Mouse (Mus musculus) hindbrain, embryonic 16.5 days (tissue): ENCODE results near the gene Dad1. TPM values are rescaled to one million over a fixed set of nuclear protein-coding genes. Genes with fewer than 3 reads are reported as not detected.

Source experiments
- ATAC-seq: fragments of 200-750 bp; cut with Nextera tagmentation; 2 replicates; pipeline ENCODE4 v1.8.0; 2017; ENCODE audit warnings: moderate TSS enrichment, moderate library complexity
- H3K27ac ChIP-seq: fragments of 300-500 bp; sonication (generic); 2 replicates; pipeline ENCODE4 v1.5.1; 2014; ENCODE audit warnings: low read depth, mild to moderate bottlenecking, control low read depth, low read length, moderate library complexity
- H3K27me3 ChIP-seq: fragments of 300-500 bp; sonication (generic); replicated peaks from 2 replicates; pipeline ENCODE4 v1.6.1; 2014; ENCODE audit warnings: low read length; ENCODE audit not compliant: control insufficient read depth, insufficient read depth
- H3K36me3 ChIP-seq: fragments of 300-500 bp; sonication (generic); 2 replicates; pipeline ENCODE4 v1.6.1; 2014; ENCODE audit warnings: mild to moderate bottlenecking, low read length, moderate library complexity, mixed read lengths; ENCODE audit not compliant: control insufficient read depth, insufficient read depth
- H3K4me1 ChIP-seq: fragments of 300-500 bp; sonication (generic); 2 replicates; pipeline ENCODE4 v1.6.1; 2014; ENCODE audit warnings: low read depth, low read length; ENCODE audit not compliant: control insufficient read depth, insufficient read depth
- H3K4me2 ChIP-seq: fragments of 300-500 bp; sonication (generic); 2 replicates; pipeline ENCODE4 v1.6.1; 2014; ENCODE audit warnings: mild to moderate bottlenecking, low read length, control low read depth, moderate library complexity
- H3K4me3 ChIP-seq: fragments of 300-500 bp; sonication (generic); 2 replicates; pipeline ENCODE4 v1.5.1; 2014; ENCODE audit warnings: mild to moderate bottlenecking, low read length, control low read depth, moderate library complexity
- H3K9ac ChIP-seq: fragments of 300-500 bp; sonication (generic); 2 replicates; pipeline ENCODE4 v1.6.1; 2014; ENCODE audit warnings: low read depth, mild to moderate bottlenecking, control low read depth, low read length, moderate library complexity
- H3K9me3 ChIP-seq: fragments of 300-500 bp; sonication (generic); 2 replicates; pipeline ENCODE4 v1.6.1; 2014; ENCODE audit warnings: mild to moderate bottlenecking, low read length, moderate library complexity; ENCODE audit not compliant: control insufficient read depth
- WGBS: fragments of 180-500 bp; shearing (Covaris S2); extraction: QIAGEN DNeasy Blood & Tissue Kit; methylation state at CpG from one replicate; pipeline ENCODE4 v1.1.7; 2014; 5-methylcytosine and 5-hydroxymethylcytosine counted together
- polyA plus RNA-seq: library from polyadenylated mRNA; unstranded; fragments of >200 nt; fragmentation: Nextera tagmentation; extraction: Ambion mirVana; gene quantifications from 2 replicates; pipeline ENCODE4 v1.2.1, GENCODE M21; 2015

Dad1 gene
- polyA plus RNA-seq, 1 experiment from 2014 or later: 409 TPM

- WGBS: 81% methylated on average over 15 of the region's 15 CpGs
- H3K4me1 ChIP-seq: no peaks in the 10 kb centered on the region
- no peak overlapping the region for H3K4me2 ChIP-seq
- H3K9me3 ChIP-seq: no peaks in the 10 kb centered on the region
- no peaks in the 10 kb centered on the region for H3K36me3 ChIP-seq
- ATAC-seq: no peak
- no peak overlapping the region for H3K9ac ChIP-seq
- no peaks in the 10 kb centered on the region for H3K27me3 ChIP-seq
- H3K4me3 ChIP-seq: no peak overlapping the region
- H3K27ac ChIP-seq: no peak overlapping the region
Measured at GRCm38 (mm10) chr14:54206750-54207550, 47.0 kb downstream of the Dad1 start.

GRCm38 (mm10) chr14:54206309-54206708 is 47.6 kb downstream of the Dad1 start:
- Histone ChIP-seq H3K4me3 (no peak overlapping the region), H3K9me3 (no peaks in the 10 kb centered on the region)

GRCm38 (mm10) chr14:54205904-54206303 is 48.0 kb downstream of the Dad1 start:
- H3K9me3 ChIP-seq: no peaks in the 10 kb centered on the region
- no peaks in the 10 kb centered on the region for H3K27me3 ChIP-seq
- H3K9ac ChIP-seq: no peak overlapping the region
- no peak overlapping the region for H3K4me3 ChIP-seq
- no peak overlapping the region for H3K27ac ChIP-seq
- H3K36me3 ChIP-seq: no peaks in the 10 kb centered on the region
- no peak for ATAC-seq
- no peaks in the 10 kb centered on the region for H3K4me1 ChIP-seq
- H3K4me2 ChIP-seq: no peak overlapping the region
- 63% methylated on average over 6 of the region's 6 CpGs for WGBS

More at GRCm38 (mm10) chr14:54206309-54206708, 47.6 kb downstream of the Dad1 start:
- no peak for ATAC-seq
- H3K27ac ChIP-seq: no peak overlapping the region
- no peak overlapping the region for H3K9ac ChIP-seq
- 88% methylated on average over 5 of the region's 5 CpGs for WGBS
- no peaks in the 10 kb centered on the region for H3K27me3 ChIP-seq
- no peaks in the 10 kb centered on the region for H3K36me3 ChIP-seq
- H3K4me1 ChIP-seq: no peaks in the 10 kb centered on the region
- no peak overlapping the region for H3K4me2 ChIP-seq

- Histone ChIP-seq H3K36me3 (no peaks in the 10 kb centered on the region), H3K4me1 (no peaks in the 10 kb centered on the region), H3K27ac (no peak overlapping the region), H3K9me3 (no peaks in the 10 kb centered on the region), H3K9ac (no peak overlapping the region), H3K27me3 (no peaks in the 10 kb centered on the region), H3K4me2 (no peak overlapping the region), H3K4me3 (no peak overlapping the region)
- no peak for ATAC-seq
- 48% methylated on average over 4 of the region's 4 CpGs for WGBS
Measured at GRCm38 (mm10) chr14:54204786-54205185, 49.1 kb downstream of the Dad1 start.

- ATAC-seq: no peak
- WGBS: 86% methylated on average over 8 of the region's 8 CpGs
- Histone ChIP-seq H3K36me3 (no peaks in the 10 kb centered on the region), H3K4me1 (no peaks in the 10 kb centered on the region), H3K27ac (no peak overlapping the region), H3K4me2 (no peak overlapping the region), H3K27me3 (no peaks in the 10 kb centered on the region), H3K4me3 (no peak overlapping the region), H3K9ac (no peak overlapping the region), H3K9me3 (no peaks in the 10 kb centered on the region)
Measured at GRCm38 (mm10) chr14:54204311-54204710, 49.6 kb downstream of the Dad1 start.

- Histone ChIP-seq H3K27me3 (no peaks in the 10 kb centered on the region), H3K9me3 (no peaks in the 10 kb centered on the region), H3K4me1 (no peaks in the 10 kb centered on the region), H3K4me3 (no peak overlapping the region), H3K27ac (no peak overlapping the region), H3K4me2 (no peak overlapping the region), H3K36me3 (no peaks in the 10 kb centered on the region), H3K9ac (no peak overlapping the region)
- no peak for ATAC-seq
- 87% methylated on average over 10 of the region's 10 CpGs for WGBS
Measured at GRCm38 (mm10) chr14:54203776-54204175, 50.1 kb downstream of the Dad1 start.

- Histone ChIP-seq H3K9me3 (no peaks in the 10 kb centered on the region), H3K4me3 (no peak overlapping the region), H3K4me1 (no peaks in the 10 kb centered on the region), H3K27ac (no peak overlapping the region), H3K36me3 (no peaks in the 10 kb centered on the region), H3K27me3 (no peaks in the 10 kb centered on the region), H3K9ac (no peak overlapping the region), H3K4me2 (no peak overlapping the region)
- ATAC-seq: no peak
- WGBS: 89% methylated on average over 6 of the region's 6 CpGs
Measured at GRCm38 (mm10) chr14:54203207-54203606, 50.7 kb downstream of the Dad1 start.

- no peak overlapping the region for H3K4me3 ChIP-seq
- no peaks in the 10 kb centered on the region for H3K36me3 ChIP-seq
- H3K9me3 ChIP-seq: no peaks in the 10 kb centered on the region
- no peak for ATAC-seq
- WGBS: 63% methylated on average over 8 of the region's 8 CpGs
- H3K27ac ChIP-seq: no peak overlapping the region
- no peaks in the 10 kb centered on the region for H3K27me3 ChIP-seq
- no peak overlapping the region for H3K4me2 ChIP-seq
- no peak overlapping the region for H3K9ac ChIP-seq
- no peaks in the 10 kb centered on the region for H3K4me1 ChIP-seq
Measured at GRCm38 (mm10) chr14:54200363-54200762, 53.5 kb downstream of the Dad1 start.

- Histone ChIP-seq H3K27me3 (no peaks in the 10 kb centered on the region), H3K4me1 (no peaks in the 10 kb centered on the region)
- 91% methylated on average over 8 of the region's 8 CpGs for WGBS
Measured at GRCm38 (mm10) chr14:54199662-54200061, 54.2 kb downstream of the Dad1 start.

More at GRCm38 (mm10) chr14:54199662-54200061, 54.2 kb downstream of the Dad1 start:
- Histone ChIP-seq H3K36me3 (no peaks in the 10 kb centered on the region), H3K4me2 (no peak overlapping the region), H3K9me3 (no peaks in the 10 kb centered on the region), H3K9ac (no peak overlapping the region), H3K27ac (no peak overlapping the region), H3K4me3 (no peak overlapping the region)
- no peak for ATAC-seq
